Mouse (Mus musculus) right cerebral cortex, postnatal 36 days (tissue): ENCODE measurements at regions not wholly inside any gene's neighbourhood (a gene's known extent, or its start where the extent isn't known, plus 50 kb on each side); places are given as distances from the start of the nearest gene placed in this dataset.

Experiments used
- DNase-seq, 2 experiments: peaks; one replicate each; pipeline ENCODE4 v3.0.0; 2022; ENCODE audit warnings: low spot score in 2 of 2, mixed read lengths in 1 of 2

GRCm38 (mm10) chrX:132646956-132647355, 1041.8 kb downstream of the Pcdh19 start:
- peak; percentile 17 to 36 for DNase-seq

- no peak for DNase-seq
Observed at GRCm38 (mm10) chrX:132596925-132597324, 1091.9 kb downstream of the Pcdh19 start.

GRCm38 (mm10) chrX:132596424-132596823, 1092.4 kb downstream of the Pcdh19 start:
- DNase-seq = no peak

GRCm38 (mm10) chrX:132574085-132574484, 1114.7 kb downstream of the Pcdh19 start:
- DNase-seq = no peak
